Mouse (Mus musculus): ENCODE measurements around the gene 4930544G11Rik. TPM values are rescaled to one million over a fixed set of nuclear protein-coding genes. Genes with fewer than 3 reads are reported as not detected.

4930544G11Rik gene
- polyA plus RNA-seq, 1 experiment = not detected

DNA sequence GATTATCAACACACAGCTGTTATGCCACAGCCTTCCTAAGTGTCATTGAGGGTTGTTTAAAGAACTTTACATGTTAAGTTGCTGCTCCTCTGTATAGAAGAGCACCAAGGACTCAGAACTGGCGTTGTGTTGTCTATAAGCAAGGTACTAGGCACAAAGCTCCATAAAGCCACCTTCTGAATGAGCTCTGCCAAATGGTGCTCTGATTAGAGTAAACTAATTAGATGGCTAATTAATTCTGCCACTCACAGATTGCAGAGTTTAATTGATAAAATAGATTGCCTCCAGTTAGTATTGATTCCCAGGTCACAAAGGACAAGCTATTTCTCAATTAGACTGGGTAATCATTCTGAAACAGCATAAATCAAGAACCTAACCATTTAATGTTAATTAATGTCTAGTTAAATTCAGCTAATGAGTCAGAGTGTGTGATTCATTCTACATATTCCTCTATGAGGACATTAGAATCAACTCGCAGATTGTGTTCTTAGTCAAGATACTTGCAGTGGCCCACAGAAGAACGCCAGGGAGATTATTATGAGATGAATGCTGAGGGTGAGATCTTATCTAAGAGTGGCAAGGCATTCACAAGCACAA, 26.6 kb upstream of the 4930544G11Rik start:
- no peaks in the 10 kb centered on the region for H3K27me3 ChIP-seq (ENCODE audit: control insufficient read depth, insufficient read depth, insufficient read length)
- H3K4me3 ChIP-seq (ENCODE audit: insufficient read depth, poor library complexity, severe bottlenecking) = no peak overlapping the region
- no peak overlapping the region for H3ac ChIP-seq (ENCODE audit: control insufficient read depth, insufficient read length, low read depth)
- TF ChIP-seq MYOG (IDR thresholded peaks at IDR 0.05; ENCODE audit: control insufficient read depth, extremely low read depth, insufficient read length) = no peak
- TF ChIP-seq CTCF (IDR thresholded peaks at IDR 0.05; ENCODE audit: control insufficient read depth, insufficient read depth, insufficient read length) = no peak
- no peak for TF ChIP-seq FOSL1 (IDR thresholded peaks at IDR 0.05; ENCODE audit: insufficient read depth, low read length, poor library complexity, severe bottlenecking)
- TF ChIP-seq MAX (IDR thresholded peaks at IDR 0.05) = no peak
- TF ChIP-seq CEBPB (IDR thresholded peaks at IDR 0.05; ENCODE audit: low read depth) = no peak
- H3K36me3 ChIP-seq (ENCODE audit: control insufficient read depth, insufficient read depth) = peaks cover 17% of the 10 kb centered on the region
- no peaks in the 10 kb centered on the region for H3K79me2 ChIP-seq (ENCODE audit: control insufficient read depth, insufficient read depth)
- H3K79me3 ChIP-seq (ENCODE audit: low read depth) = no peaks in the 10 kb centered on the region

DNA sequence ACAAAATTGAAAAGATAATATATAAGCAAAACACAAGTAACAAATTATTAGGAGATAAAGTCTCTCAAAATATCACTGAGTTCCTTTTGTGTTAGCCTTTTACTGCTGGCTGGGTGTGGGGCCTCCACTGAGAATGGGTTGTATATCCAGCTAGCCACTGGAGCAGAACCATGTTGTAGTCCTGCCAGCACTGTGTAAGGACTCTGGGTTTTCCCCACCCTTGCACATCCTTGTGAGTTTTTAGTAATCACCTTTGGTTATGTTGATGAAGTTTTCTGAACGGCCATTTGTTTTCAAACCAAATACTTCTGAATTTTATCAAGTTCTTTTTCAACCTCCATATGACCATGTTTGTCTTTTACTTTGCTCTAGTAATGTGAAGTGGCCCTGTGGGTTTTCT, 21.9 kb upstream of the 4930544G11Rik start:
- H3K79me2 ChIP-seq (ENCODE audit: control insufficient read depth, insufficient read depth) = no peaks in the 10 kb centered on the region
- peaks cover 29% of the 10 kb centered on the region for H3K36me3 ChIP-seq (ENCODE audit: control insufficient read depth, insufficient read depth)
- H3K27me3 ChIP-seq (ENCODE audit: control insufficient read depth, insufficient read depth, insufficient read length) = no peaks in the 10 kb centered on the region
- no peaks in the 10 kb centered on the region for H3K79me3 ChIP-seq (ENCODE audit: low read depth)
- no peak overlapping the region for H3ac ChIP-seq (ENCODE audit: control insufficient read depth, insufficient read length, low read depth)
- no peak overlapping the region for H3K4me3 ChIP-seq (ENCODE audit: insufficient read depth, poor library complexity, severe bottlenecking)
- TF ChIP-seq MAX (IDR thresholded peaks at IDR 0.05) (no peak), MYOG (IDR thresholded peaks at IDR 0.05; ENCODE audit: control insufficient read depth, extremely low read depth, insufficient read length) (no peak), USF1 (IDR thresholded peaks at IDR 0.05; ENCODE audit: low read depth) (no peak), MYOD1 (IDR thresholded peaks at IDR 0.05; ENCODE audit: control insufficient read depth, insufficient read length, low read depth) (no peak), CTCF (IDR thresholded peaks at IDR 0.05; ENCODE audit: control insufficient read depth, insufficient read depth, insufficient read length) (no peak), CEBPB (IDR thresholded peaks at IDR 0.05; ENCODE audit: low read depth) (no peak), FOSL1 (IDR thresholded peaks at IDR 0.05; ENCODE audit: insufficient read depth, low read length, poor library complexity, severe bottlenecking) (no peak)

DNA sequence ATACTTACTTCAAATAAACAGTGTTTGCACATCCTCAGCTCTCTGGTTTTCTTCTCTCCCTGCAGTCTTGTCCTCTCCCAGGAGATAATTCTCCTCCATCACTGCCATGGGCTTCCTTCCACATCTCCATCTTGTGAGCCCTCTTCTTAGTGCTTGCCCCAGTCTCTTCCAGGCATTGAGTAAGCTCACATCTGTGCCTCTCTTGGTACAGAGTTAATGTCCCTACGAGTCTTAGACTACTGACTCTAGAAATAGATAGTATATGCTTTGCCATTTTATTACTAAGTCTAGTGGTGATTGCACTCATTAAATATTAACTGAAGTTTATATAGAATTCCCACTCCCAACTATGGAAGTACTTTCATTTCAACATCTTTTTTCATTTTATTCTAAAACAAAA, 19.6 kb upstream of the 4930544G11Rik start:
- Histone ChIP-seq H3K27me3 (ENCODE audit: control insufficient read depth, insufficient read depth, insufficient read length) (no peaks in the 10 kb centered on the region), H3K4me3 (ENCODE audit: insufficient read depth, poor library complexity, severe bottlenecking) (no peak overlapping the region), H3ac (ENCODE audit: control insufficient read depth, insufficient read length, low read depth) (no peak overlapping the region), H3K79me2 (ENCODE audit: control insufficient read depth, insufficient read depth) (no peaks in the 10 kb centered on the region), H3K36me3 (ENCODE audit: control insufficient read depth, insufficient read depth) (peaks cover 41% of the 10 kb centered on the region), H3K79me3 (ENCODE audit: low read depth) (no peaks in the 10 kb centered on the region)
- TF ChIP-seq CTCF (IDR thresholded peaks at IDR 0.05; ENCODE audit: control insufficient read depth, insufficient read depth, insufficient read length) (no peak), MYOG (IDR thresholded peaks at IDR 0.05; ENCODE audit: control insufficient read depth, extremely low read depth, insufficient read length) (no peak), USF1 (IDR thresholded peaks at IDR 0.05; ENCODE audit: low read depth) (no peak), FOSL1 (IDR thresholded peaks at IDR 0.05; ENCODE audit: insufficient read depth, low read length, poor library complexity, severe bottlenecking) (no peak), MYOD1 (IDR thresholded peaks at IDR 0.05; ENCODE audit: control insufficient read depth, insufficient read length, low read depth) (no peak), CEBPB (IDR thresholded peaks at IDR 0.05; ENCODE audit: low read depth) (no peak), MAX (IDR thresholded peaks at IDR 0.05) (no peak)

DNA sequence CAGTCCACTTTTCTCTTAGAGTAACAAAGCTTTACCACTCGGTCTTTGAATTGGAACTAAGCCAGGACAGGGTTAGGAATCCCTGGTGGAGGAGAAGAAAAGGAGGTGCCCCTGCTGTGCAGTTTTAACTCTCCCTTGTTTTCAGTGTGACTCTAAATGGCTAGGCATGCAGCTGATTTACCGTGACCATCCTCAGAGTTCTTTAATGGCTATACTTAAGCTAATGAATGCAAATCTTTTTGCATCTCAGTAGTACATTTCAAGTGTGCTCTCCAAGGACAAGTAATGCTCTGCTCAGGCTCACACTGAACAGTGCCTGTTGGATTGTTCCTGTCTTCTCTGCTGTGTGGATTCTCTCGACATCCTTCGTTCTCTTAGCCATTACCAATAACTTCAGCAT, 19.2 kb upstream of the 4930544G11Rik start:
- Histone ChIP-seq H3K4me3 (ENCODE audit: insufficient read depth, poor library complexity, severe bottlenecking) (no peak overlapping the region), H3K27me3 (ENCODE audit: control insufficient read depth, insufficient read depth, insufficient read length) (no peaks in the 10 kb centered on the region), H3K79me3 (ENCODE audit: low read depth) (no peaks in the 10 kb centered on the region), H3K79me2 (ENCODE audit: control insufficient read depth, insufficient read depth) (no peaks in the 10 kb centered on the region), H3ac (ENCODE audit: control insufficient read depth, insufficient read length, low read depth) (no peak overlapping the region), H3K36me3 (ENCODE audit: control insufficient read depth, insufficient read depth) (peaks cover 41% of the 10 kb centered on the region)
- no peak for TF ChIP-seq CEBPB (IDR thresholded peaks at IDR 0.05; ENCODE audit: low read depth)
- no peak for TF ChIP-seq USF1 (IDR thresholded peaks at IDR 0.05; ENCODE audit: low read depth)
- no peak for TF ChIP-seq FOSL1 (IDR thresholded peaks at IDR 0.05; ENCODE audit: insufficient read depth, low read length, poor library complexity, severe bottlenecking)
- no peak for TF ChIP-seq CTCF (IDR thresholded peaks at IDR 0.05; ENCODE audit: control insufficient read depth, insufficient read depth, insufficient read length)
- no peak for TF ChIP-seq MYOD1 (IDR thresholded peaks at IDR 0.05; ENCODE audit: control insufficient read depth, insufficient read length, low read depth)
- TF ChIP-seq MYOG (IDR thresholded peaks at IDR 0.05; ENCODE audit: control insufficient read depth, extremely low read depth, insufficient read length) = no peak
- no peak for TF ChIP-seq MAX (IDR thresholded peaks at IDR 0.05)

DNA sequence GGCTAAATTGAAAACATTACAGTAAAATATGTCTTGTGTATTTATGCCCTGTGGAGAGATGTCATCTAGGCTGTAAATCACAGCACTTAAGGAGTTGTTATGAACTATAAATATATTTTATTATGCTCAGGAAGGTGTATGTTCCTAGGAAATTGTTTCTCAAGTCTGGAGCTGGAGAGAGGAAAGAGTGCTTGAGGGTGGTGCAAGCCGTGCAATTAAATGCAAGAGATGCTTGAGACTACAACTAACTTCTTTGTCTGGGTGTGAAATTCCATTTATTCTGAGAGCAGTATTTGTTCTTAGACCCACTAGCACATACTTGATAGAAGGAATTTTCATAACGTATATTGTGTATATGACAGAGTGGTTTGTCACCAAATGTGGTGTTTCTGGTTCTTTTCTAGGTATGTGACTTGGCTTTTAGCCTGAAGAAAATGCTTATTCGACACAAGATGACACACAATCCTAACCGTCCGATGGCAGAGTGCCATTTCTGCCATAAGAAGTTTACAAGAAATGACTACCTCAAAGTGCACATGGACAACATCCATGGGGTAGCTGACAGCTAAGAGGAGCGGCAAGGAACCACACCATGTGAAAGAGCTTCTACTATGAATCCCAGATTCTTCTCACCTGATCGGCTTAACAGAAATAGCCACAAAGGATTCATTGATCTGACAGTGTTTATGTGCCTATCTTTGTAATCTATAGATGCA, 16.7 kb upstream of the 4930544G11Rik start:
- no peaks in the 10 kb centered on the region for H3K79me2 ChIP-seq (ENCODE audit: control insufficient read depth, insufficient read depth)
- no peaks in the 10 kb centered on the region for H3K27me3 ChIP-seq (ENCODE audit: control insufficient read depth, insufficient read depth, insufficient read length)
- peaks cover 30% of the 10 kb centered on the region for H3K36me3 ChIP-seq (ENCODE audit: control insufficient read depth, insufficient read depth)
- no peak overlapping the region for H3ac ChIP-seq (ENCODE audit: control insufficient read depth, insufficient read length, low read depth)
- H3K79me3 ChIP-seq (ENCODE audit: low read depth) = no peaks in the 10 kb centered on the region
- H3K4me3 ChIP-seq (ENCODE audit: insufficient read depth, poor library complexity, severe bottlenecking) = no peak overlapping the region
- no peak for TF ChIP-seq USF1 (IDR thresholded peaks at IDR 0.05; ENCODE audit: low read depth)
- TF ChIP-seq CEBPB (IDR thresholded peaks at IDR 0.05; ENCODE audit: low read depth) = no peak
- TF ChIP-seq MAX (IDR thresholded peaks at IDR 0.05) = no peak
- no peak for TF ChIP-seq MYOD1 (IDR thresholded peaks at IDR 0.05; ENCODE audit: control insufficient read depth, insufficient read length, low read depth)
- no peak for TF ChIP-seq MYOG (IDR thresholded peaks at IDR 0.05; ENCODE audit: control insufficient read depth, extremely low read depth, insufficient read length)
- no peak for TF ChIP-seq FOSL1 (IDR thresholded peaks at IDR 0.05; ENCODE audit: insufficient read depth, low read length, poor library complexity, severe bottlenecking)
- TF ChIP-seq CTCF (IDR thresholded peaks at IDR 0.05; ENCODE audit: control insufficient read depth, insufficient read depth, insufficient read length) = no peak
